Mouse (Mus musculus): ENCODE measurements around the gene Lnx2. TPM values are rescaled to one million over a fixed set of nuclear protein-coding genes. Genes with fewer than 3 reads are reported as not detected.

Lnx2 gene
- polyA plus RNA-seq, 1 experiment from 2014 or later: 5.7 TPM

DNA sequence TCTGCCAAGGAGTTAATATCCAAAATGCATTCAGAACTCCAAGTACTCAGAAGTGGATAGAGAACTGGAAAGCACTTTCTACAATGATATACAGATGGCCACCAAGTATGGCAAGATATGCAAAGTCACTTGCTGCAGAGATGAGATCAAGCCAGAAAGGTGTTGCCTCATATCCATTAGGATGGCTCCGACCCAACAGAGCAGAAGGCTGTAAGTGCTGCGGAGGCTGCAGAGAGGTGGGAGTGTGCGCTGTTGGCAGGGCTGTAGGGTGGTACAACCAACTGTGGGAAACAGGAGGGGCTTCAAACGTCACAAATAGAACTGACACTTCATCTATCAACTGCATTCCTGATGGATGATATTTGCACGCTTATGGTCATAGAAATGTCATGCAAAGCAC is 7.5 kb downstream of the Lnx2 start:
- peaks cover 16% of the 10 kb centered on the region for H3K4me1 ChIP-seq (ENCODE audit: control insufficient read depth, low read depth, low read length)
- WGBS (ENCODE audit: insufficient replicate concordance): 61% methylated on average over 5 of the region's 5 CpGs
- H3K9ac ChIP-seq (ENCODE audit: low read depth, low read length): no peak overlapping the region
- no peaks in the 10 kb centered on the region for H3K36me3 ChIP-seq (ENCODE audit: control insufficient read depth, insufficient read depth)
- H3K4me2 ChIP-seq (ENCODE audit: low read depth, low read length): no peak overlapping the region
- no peak for ATAC-seq (ENCODE audit: low read depth)
- H3K27ac ChIP-seq (ENCODE audit: low read length): no peak overlapping the region
- no peaks in the 10 kb centered on the region for H3K9me3 ChIP-seq (replicated peaks; ENCODE audit: control insufficient read depth, low read length)
- H3K27me3 ChIP-seq (ENCODE audit: control insufficient read depth, insufficient read depth, low read depth, low read length): no peaks in the 10 kb centered on the region
- no peak overlapping the region for H3K4me3 ChIP-seq (ENCODE audit: low read depth, low read length)

DNA sequence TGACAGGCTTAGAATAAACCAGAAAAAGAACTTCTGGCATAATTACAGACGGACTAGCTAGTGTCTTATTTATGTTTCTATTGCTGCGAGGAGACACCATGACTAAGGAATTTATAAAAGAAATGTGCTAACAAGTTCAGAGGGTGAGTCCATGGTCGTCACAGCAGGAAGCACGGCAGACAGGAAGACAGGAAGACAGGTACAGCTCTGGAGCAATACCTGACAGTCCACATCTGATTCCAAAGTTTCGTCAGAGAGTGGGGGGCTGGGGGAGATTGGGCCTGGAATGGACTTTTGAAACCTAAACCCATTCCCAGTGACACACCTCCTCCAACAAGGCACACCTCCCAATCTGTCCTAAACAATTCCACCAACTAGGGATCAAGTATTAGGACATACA is 9.4 kb downstream of the Lnx2 start:
- H3K27me3 ChIP-seq (ENCODE audit: control insufficient read depth, insufficient read depth, low read depth, low read length): no peaks in the 10 kb centered on the region
- no peak overlapping the region for H3K4me2 ChIP-seq (ENCODE audit: low read depth, low read length)
- H3K4me3 ChIP-seq (ENCODE audit: low read depth, low read length): no peak overlapping the region
- peak; percentile 75 for ATAC-seq (ENCODE audit: low read depth)
- 50% methylated on average over 5 of the region's 5 CpGs for WGBS (ENCODE audit: insufficient replicate concordance)
- no peaks in the 10 kb centered on the region for H3K9me3 ChIP-seq (replicated peaks; ENCODE audit: control insufficient read depth, low read length)
- H3K36me3 ChIP-seq (ENCODE audit: control insufficient read depth, insufficient read depth): no peaks in the 10 kb centered on the region
- H3K4me1 ChIP-seq (ENCODE audit: control insufficient read depth, low read depth, low read length): peaks cover 5% of the 10 kb centered on the region
- H3K27ac ChIP-seq (ENCODE audit: low read length): no peak overlapping the region
- H3K9ac ChIP-seq (ENCODE audit: low read depth, low read length): no peak overlapping the region

DNA sequence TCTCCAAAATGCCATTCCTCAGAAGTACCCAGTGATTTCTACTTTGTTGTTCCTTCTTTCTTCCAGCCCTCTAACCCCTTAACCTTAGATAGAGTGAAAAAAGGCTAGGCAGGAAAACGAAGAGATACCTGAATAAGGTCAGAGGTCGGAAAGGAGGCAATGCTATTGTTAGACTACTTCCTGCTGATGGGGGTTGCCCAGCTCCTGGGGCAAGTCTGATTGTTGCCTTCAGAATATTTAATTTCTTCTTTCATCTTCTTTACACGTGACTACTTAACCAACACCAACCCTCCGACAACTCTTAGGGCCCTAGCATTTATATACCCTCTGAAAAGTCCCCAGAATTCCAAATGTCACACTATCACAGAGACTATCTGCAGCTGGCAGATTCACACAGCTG is 10.3 kb downstream of the Lnx2 start:
- peaks cover 2% of the 10 kb centered on the region for H3K4me1 ChIP-seq (ENCODE audit: control insufficient read depth, low read depth, low read length)
- H3K27me3 ChIP-seq (ENCODE audit: control insufficient read depth, insufficient read depth, low read depth, low read length): no peaks in the 10 kb centered on the region
- H3K36me3 ChIP-seq (ENCODE audit: control insufficient read depth, insufficient read depth): no peaks in the 10 kb centered on the region
- no peak overlapping the region for H3K4me2 ChIP-seq (ENCODE audit: low read depth, low read length)
- no peaks in the 10 kb centered on the region for H3K9me3 ChIP-seq (replicated peaks; ENCODE audit: control insufficient read depth, low read length)
- no peak for ATAC-seq (ENCODE audit: low read depth)
- H3K4me3 ChIP-seq (ENCODE audit: low read depth, low read length): no peak overlapping the region
- H3K27ac ChIP-seq (ENCODE audit: low read length): no peak overlapping the region
- no peak overlapping the region for H3K9ac ChIP-seq (ENCODE audit: low read depth, low read length)
- 61% methylated on average over 4 of the region's 4 CpGs for WGBS (ENCODE audit: insufficient replicate concordance)

DNA sequence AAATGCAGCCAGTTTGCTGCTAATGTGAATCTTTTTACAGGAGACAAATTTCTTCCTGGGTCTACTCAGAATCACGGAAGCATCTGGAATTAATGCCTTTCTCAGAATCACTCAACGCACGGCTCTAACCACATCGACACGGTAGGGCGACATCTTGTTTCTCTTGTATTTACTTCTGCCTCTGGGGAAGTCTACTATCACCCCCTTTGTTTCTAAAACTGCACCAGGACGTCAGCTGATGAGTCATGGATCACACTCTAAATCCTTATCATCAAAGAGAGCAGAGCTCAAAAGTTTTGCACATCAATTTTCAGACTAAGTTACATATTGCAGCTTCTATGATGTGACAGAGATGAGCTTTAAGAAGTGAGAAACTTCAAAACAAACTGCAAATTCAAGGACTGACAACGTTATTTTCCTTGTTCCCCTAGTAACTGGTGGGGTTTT is 13.1 kb downstream of the Lnx2 start:
- no peak overlapping the region for H3K4me3 ChIP-seq (ENCODE audit: low read depth, low read length)
- no peaks in the 10 kb centered on the region for H3K9me3 ChIP-seq (replicated peaks; ENCODE audit: control insufficient read depth, low read length)
- no peak overlapping the region for H3K4me2 ChIP-seq (ENCODE audit: low read depth, low read length)
- ATAC-seq (ENCODE audit: low read depth): no peak
- no peak overlapping the region for H3K27ac ChIP-seq (ENCODE audit: low read length)
- H3K9ac ChIP-seq (ENCODE audit: low read depth, low read length): no peak overlapping the region
- peaks cover 2% of the 10 kb centered on the region for H3K4me1 ChIP-seq (ENCODE audit: control insufficient read depth, low read depth, low read length)
- WGBS (ENCODE audit: insufficient replicate concordance): 52% methylated on average over 8 of the region's 8 CpGs
- H3K27me3 ChIP-seq (ENCODE audit: control insufficient read depth, insufficient read depth, low read depth, low read length): no peaks in the 10 kb centered on the region
- no peaks in the 10 kb centered on the region for H3K36me3 ChIP-seq (ENCODE audit: control insufficient read depth, insufficient read depth)

DNA sequence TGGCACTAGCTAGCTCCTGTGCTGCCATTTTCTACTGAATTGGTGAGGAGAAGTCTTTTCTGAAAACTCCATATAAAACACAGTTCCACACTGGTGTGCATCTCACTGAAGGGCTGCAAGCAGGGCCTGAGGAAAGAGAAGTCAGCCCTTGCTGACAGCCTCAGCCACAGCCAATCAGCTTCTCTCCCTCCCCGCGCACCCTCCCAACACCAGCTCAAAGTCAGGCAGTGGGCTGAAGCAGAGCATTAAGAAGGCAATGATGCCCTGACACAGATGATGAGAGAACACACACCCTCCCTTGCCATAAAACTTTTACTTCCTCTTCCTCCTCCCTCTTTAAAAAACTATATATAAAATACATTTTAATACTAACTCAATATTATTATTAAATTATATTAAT is 16.4 kb downstream of the Lnx2 start:
- Histone ChIP-seq H3K4me1 (ENCODE audit: control insufficient read depth, low read depth, low read length) (peaks cover 12% of the 10 kb centered on the region), H3K27me3 (ENCODE audit: control insufficient read depth, insufficient read depth, low read depth, low read length) (no peaks in the 10 kb centered on the region), H3K4me3 (ENCODE audit: low read depth, low read length) (no peak overlapping the region), H3K9ac (ENCODE audit: low read depth, low read length) (no peak overlapping the region), H3K27ac (ENCODE audit: low read length) (no peak overlapping the region), H3K9me3 (replicated peaks; ENCODE audit: control insufficient read depth, low read length) (no peaks in the 10 kb centered on the region), H3K4me2 (ENCODE audit: low read depth, low read length) (no peak overlapping the region), H3K36me3 (ENCODE audit: control insufficient read depth, insufficient read depth) (no peaks in the 10 kb centered on the region)
- WGBS (ENCODE audit: insufficient replicate concordance): 75% methylated on average over 2 of the region's 2 CpGs
- ATAC-seq (ENCODE audit: low read depth): no peak

DNA sequence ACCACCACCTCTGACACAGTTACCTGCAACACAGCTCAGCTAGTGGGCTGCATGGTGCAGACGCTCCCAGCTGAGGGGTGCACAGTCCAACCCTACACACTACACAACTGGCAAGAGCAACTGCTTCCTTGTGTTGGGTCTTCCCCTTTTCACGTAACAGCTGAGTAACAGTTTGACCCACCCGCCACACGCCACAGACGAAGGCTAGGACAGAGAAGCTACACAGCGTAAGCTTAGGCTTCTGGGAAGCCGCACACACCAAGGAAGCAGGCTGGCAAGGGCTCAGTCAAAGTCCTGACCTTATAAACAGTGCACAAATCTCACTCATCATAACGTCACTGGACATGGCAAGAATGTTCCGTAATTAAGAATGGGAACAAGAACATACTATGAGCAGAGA is 17.1 kb downstream of the Lnx2 start:
- Histone ChIP-seq H3K36me3 (ENCODE audit: control insufficient read depth, insufficient read depth) (no peaks in the 10 kb centered on the region), H3K4me2 (ENCODE audit: low read depth, low read length) (no peak overlapping the region), H3K9me3 (replicated peaks; ENCODE audit: control insufficient read depth, low read length) (no peaks in the 10 kb centered on the region), H3K4me1 (ENCODE audit: control insufficient read depth, low read depth, low read length) (peaks cover 12% of the 10 kb centered on the region), H3K27ac (ENCODE audit: low read length) (no peak overlapping the region), H3K4me3 (ENCODE audit: low read depth, low read length) (no peak overlapping the region), H3K9ac (ENCODE audit: low read depth, low read length) (no peak overlapping the region), H3K27me3 (ENCODE audit: control insufficient read depth, insufficient read depth, low read depth, low read length) (no peaks in the 10 kb centered on the region)
- no peak for ATAC-seq (ENCODE audit: low read depth)
- 54% methylated on average over 9 of the region's 9 CpGs for WGBS (ENCODE audit: insufficient replicate concordance)

DNA sequence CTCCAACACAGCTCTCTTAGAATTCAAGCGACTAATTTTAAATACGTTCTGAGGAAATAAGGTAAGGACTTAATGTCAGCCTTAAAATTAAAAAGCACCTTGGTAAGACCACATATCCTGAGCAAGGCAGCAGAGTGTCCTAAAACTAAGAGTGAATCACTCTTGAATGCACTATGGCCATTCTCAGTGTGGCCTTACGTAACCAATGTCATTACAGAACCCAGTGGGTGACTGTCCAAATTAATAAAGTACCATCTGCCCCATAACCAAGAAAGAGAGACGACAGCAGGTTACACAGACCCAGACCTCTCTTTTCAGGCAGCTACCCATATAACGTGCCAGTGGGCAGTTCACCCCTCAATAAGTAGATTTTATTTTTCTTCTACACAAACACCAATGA is 17.7 kb downstream of the Lnx2 start:
- no peak for ATAC-seq (ENCODE audit: low read depth)
- no peaks in the 10 kb centered on the region for H3K36me3 ChIP-seq (ENCODE audit: control insufficient read depth, insufficient read depth)
- WGBS (ENCODE audit: insufficient replicate concordance): 74% methylated on average over 5 of the region's 5 CpGs
- H3K27ac ChIP-seq (ENCODE audit: low read length): peak overlapping the region; percentile 52
- no peak overlapping the region for H3K9ac ChIP-seq (ENCODE audit: low read depth, low read length)
- no peaks in the 10 kb centered on the region for H3K27me3 ChIP-seq (ENCODE audit: control insufficient read depth, insufficient read depth, low read depth, low read length)
- no peak overlapping the region for H3K4me2 ChIP-seq (ENCODE audit: low read depth, low read length)
- H3K4me1 ChIP-seq (ENCODE audit: control insufficient read depth, low read depth, low read length): peaks cover 12% of the 10 kb centered on the region
- no peaks in the 10 kb centered on the region for H3K9me3 ChIP-seq (replicated peaks; ENCODE audit: control insufficient read depth, low read length)
- H3K4me3 ChIP-seq (ENCODE audit: low read depth, low read length): no peak overlapping the region

DNA sequence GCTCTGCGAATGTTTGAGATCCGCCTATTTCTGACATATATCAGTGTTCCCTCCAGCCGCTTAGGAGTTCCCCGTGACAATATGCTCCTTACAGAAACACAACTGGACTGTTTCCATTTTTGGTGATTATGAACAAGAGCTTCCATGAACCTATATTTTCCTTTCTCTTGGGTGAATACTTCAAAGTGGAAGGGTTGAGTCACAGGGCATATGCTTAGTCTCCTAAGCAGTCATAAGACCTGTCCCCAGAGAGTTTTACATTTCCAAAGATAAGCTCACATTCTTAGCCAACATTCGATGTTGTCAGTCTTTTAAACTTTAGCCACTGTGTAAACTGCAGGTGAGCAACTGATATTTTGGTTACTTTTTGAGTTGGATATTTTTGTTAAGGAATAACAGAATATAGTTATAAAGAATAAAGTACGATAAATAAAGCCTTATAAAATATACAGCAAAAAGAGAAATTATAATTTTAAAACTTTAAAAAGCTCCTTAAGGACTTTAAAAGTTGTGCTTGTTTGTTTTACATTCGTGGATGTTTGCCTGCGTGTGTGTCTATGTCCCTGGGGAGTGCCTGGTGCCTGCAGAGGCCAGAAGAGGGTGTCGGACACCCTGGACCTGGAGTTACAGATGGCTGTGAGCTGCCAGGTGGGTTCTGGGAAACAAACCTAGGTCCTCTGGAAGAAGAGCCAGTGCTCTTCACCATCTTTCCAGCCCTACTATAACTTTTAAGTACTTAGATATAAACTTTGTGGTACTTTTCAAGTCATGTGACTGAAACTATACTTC is 18.6 kb downstream of the Lnx2 start:
- WGBS (ENCODE audit: insufficient replicate concordance): 63% methylated on average over 9 of the region's 9 CpGs
- peak overlapping the region; percentile 66 for H3K27ac ChIP-seq (ENCODE audit: low read length)
- H3K27me3 ChIP-seq (ENCODE audit: control insufficient read depth, insufficient read depth, low read depth, low read length): no peaks in the 10 kb centered on the region
- H3K4me1 ChIP-seq (ENCODE audit: control insufficient read depth, low read depth, low read length): peaks cover 12% of the 10 kb centered on the region
- H3K4me2 ChIP-seq (ENCODE audit: low read depth, low read length): no peak overlapping the region
- no peak overlapping the region for H3K9ac ChIP-seq (ENCODE audit: low read depth, low read length)
- H3K36me3 ChIP-seq (ENCODE audit: control insufficient read depth, insufficient read depth): no peaks in the 10 kb centered on the region
- no peak overlapping the region for H3K4me3 ChIP-seq (ENCODE audit: low read depth, low read length)
- 0 out of 2 replicates have a peak, but pooled peaks have one; percentile 45 for ATAC-seq (ENCODE audit: low read depth)
- no peaks in the 10 kb centered on the region for H3K9me3 ChIP-seq (replicated peaks; ENCODE audit: control insufficient read depth, low read length)

DNA sequence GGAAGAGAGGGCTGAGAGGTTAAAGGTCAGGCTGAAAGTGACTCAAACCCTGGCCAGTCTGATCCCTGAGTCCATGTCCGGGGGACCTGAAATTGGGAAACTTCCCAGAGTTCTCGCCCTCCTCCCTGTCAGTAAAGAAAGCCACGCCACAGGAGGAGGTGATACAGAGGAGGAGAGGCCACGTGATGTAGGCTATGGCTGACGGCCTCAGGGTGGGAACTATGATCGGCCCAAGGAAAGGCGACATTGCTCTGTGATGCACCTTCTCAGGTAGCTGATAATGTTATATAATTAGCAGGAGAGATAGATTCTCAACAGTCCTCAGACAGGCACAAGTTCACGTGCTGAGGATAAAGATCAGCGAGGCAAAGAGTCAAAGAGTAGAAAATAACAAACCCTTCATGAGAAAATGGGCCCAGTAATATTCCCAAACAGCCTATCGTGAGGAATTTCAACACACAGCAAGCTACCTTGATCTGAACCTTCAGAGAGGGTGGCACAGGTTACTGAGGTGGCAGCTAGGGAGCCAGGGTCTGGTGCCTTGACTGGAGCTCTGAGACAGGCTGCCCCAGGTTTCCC is 19.6 kb downstream of the Lnx2 start:
- 62% methylated on average over 10 of the region's 10 CpGs for WGBS (ENCODE audit: insufficient replicate concordance)
- Histone ChIP-seq H3K4me1 (ENCODE audit: control insufficient read depth, low read depth, low read length) (peaks cover 14% of the 10 kb centered on the region), H3K9ac (ENCODE audit: low read depth, low read length) (no peak overlapping the region), H3K27ac (ENCODE audit: low read length) (peak overlapping the region; percentile 66), H3K9me3 (replicated peaks; ENCODE audit: control insufficient read depth, low read length) (no peaks in the 10 kb centered on the region), H3K36me3 (ENCODE audit: control insufficient read depth, insufficient read depth) (no peaks in the 10 kb centered on the region), H3K4me3 (ENCODE audit: low read depth, low read length) (no peak overlapping the region), H3K4me2 (ENCODE audit: low read depth, low read length) (no peak overlapping the region), H3K27me3 (ENCODE audit: control insufficient read depth, insufficient read depth, low read depth, low read length) (no peaks in the 10 kb centered on the region)
- ATAC-seq (ENCODE audit: low read depth): peak; percentile 42; the same call in 1 of the 2 replicates
